Mouse (Mus musculus) erythroblast, embryonic 14.5 days (primary cell): Measurements from ENCODE around the gene Atg10.

Source experiments
- GATA1 ChIP-seq: IDR thresholded peaks from 2 replicates; pipeline ENCODE4 v1.6.1; 2012; ENCODE audit warnings: low read length, inconsistent platforms, mixed read lengths
- TAL1 ChIP-seq: IDR thresholded peaks from 3 replicates; pipeline ENCODE4 v1.6.1; 2012; ENCODE audit warnings: low read length, inconsistent platforms, mixed read lengths

DNA sequence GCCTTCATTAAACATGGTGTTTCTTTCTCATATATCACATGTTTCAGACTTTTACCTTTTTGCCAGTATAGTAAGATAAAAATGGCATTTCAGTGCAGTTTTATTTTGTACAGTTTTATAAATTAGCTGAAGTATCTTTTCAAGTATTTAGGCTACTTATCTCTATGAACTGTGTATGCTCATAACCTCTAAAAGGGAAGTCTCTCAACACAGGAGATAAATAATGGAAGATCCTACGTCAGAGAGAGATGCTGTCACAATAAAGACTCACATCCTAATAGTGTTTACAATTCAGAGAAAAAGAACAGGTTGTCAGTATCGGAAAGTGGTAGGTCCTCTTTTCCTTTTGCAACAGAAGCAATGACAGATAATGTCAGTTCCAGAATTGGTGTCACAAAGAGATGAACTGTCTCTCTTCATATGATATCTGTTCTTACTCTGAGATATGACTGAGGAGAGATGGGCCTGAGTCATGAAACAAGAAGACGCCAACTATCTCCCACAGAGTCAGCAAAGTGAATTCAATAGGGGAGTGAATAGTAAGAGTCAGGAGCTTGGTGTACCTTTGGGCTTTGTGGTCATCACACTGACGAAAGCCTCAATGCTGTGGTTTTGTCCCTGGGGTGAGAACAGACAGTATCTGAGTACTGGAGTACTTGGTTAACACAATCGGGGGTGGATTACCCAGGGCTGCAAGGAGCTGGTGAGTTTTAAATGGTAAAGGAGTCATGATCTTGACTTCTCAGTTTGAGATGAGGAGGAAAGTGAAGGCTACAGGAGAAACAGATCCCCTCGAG lies 242.7 kb downstream of the Atg10 start:
- no peak for TF ChIP-seq GATA1
- TF ChIP-seq TAL1: no peak
